Mouse (Mus musculus): Measurements from ENCODE around the gene Ero1l.

The Ero1l gene

DNA sequence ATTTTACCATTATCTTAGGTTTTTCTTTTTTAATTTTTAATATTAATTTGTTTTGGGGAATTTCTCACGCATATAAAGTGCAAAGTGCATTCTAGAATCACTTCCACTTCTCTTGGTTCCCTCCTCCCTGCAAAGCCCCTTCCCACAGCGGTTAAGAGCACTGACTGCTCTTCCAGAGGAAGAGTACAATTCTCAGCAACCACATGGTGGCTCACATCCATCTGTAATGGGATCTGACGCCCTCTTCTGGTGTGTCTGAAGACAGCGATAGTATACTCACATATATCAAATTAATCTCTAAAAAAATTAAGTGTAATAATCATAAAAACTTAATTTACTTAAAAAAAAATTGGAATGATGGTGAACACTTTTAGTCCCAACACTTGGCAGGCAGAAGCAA lies 14.2 kb downstream of the Ero1l start:
- DNase-seq: no peak

DNA sequence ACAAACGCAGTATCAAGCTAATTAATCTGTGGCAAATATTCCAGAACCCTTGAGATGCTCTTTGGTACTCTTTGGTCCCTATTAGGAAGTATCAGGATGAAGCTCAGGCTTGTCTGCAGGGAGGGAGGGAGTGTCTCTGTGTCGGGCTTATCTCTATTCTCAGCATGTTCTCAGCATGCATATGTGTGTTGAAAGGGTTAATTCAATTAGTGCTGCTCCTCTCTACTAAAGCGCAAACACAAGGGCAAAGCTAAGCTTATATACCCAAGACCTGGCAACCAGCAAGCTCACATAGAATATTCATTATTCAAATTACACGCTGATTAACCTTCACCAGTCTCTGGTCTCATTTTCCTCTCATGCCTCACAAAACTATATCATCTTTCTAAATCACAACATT lies 14.6 kb downstream of the Ero1l start:
- no peak for DNase-seq

DNA sequence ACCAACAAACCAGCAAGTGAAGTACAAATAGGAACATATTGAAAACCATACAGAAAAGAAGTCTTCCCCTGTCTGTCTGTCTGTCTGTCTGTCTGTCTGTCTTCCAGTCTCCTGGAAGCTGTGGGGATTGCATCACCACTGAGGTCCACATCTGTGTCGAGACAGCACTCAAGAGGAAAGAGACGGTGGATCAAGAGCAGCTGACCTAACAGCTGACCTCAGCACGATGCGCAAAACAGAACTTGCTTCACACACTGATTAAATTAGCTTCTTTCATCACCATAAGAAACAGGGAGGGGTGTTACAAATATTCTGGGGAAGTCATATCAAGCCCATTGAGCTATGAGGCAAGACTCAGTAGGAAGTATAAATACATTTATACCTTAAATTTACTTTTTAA lies 27.0 kb downstream of the Ero1l start:
- no peak for DNase-seq

DNA sequence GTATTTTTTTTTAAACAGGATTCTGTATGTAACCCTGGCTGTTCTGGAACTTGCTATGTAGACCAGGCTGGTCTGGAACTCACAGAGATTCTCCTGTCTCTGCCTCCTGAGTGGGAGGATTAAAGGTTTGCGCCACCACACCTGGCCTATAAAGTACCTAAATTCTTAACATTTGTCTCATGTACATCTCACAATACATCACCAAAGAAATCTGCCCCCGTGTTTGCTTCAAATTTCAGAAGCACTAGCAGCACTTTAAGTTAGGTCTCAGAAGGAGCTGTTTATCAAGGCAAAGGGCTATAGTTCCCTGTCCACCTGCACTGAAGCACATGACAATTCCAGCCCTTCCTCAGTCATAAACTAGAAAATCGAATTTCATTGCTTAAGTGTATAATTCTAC lies 36.5 kb downstream of the Ero1l start:
- DNase-seq: no peak

DNA sequence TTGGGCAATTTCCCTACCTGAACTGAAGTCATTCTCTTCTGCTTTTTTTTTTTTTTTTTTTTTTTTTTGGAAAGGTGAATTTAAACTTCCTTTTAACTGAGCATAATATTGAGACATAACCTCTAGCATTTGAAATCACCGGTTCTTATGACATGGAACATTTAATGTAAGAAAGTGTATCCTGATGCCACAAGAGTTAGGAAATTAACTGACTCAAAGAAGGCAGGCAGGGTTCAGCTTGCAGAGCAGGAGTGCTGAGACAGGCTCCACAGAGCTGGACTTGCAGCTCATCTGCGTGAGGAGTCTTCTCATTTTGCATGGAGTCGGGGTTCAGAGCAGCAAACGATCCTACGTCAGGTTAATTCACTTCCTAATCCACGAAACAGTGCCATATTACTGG lies 42.8 kb downstream of the Ero1l start:
- no peak for DNase-seq

DNA sequence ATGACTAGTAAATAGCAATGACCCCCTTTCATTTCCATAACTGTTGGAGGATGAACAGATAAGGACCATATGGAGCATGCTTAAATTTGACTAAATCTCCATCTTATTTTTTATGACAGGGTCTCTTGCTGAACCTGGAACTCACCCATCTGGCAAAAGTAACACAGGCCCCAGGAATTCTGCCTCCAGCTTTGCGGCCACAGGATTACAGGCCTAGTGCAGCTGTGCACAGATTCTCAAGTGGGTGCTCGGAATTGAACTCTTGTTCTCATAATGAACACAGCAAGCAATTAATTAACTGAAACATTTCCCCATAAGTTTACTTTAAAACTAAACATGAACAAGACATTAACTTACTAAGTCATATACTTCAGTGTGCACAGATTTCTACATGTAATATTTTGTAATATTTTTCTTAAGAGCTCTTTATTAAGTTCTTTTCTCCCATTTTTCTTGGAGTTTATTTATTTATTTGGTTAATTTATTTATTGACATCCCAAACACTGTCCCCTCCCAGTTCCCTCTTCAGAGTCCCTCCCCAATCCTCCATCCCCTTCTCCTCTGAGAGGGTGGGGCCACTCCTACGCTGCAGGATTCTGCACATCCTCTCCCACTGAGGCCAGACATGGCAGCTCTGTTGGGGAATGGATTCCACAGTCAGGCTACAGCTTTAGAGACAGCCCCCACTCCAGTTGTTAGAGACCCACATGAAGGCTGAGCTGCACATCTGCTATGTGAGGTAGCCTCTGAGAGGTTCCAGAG lies 54.6 kb downstream of the Ero1l start:
- no peak for DNase-seq

DNA sequence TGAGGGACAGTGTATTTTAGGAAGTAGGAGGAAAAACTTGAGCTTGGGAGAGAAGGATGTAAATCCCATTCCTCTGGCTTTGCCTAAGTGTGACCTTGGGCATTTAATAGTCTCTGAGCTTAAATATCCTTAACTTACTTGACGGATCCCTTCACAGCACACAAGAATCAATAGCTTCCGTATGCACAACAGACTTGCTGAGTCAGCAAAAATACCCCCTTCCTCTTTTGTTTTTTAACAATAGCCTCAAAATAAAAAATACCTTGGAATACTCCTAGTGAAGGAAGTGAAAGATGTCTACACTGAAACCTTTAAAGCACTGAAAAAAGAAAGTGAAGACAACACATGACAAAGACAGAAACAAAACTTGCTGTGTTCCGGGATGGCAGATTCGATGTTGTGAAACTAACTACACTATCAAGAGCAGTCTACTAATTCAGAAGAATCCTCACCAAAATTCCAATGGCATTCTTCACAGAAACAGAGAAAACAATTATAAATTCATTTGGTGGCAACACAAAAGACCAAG lies 67.0 kb downstream of the Ero1l start:
- DNase-seq: no peak

DNA sequence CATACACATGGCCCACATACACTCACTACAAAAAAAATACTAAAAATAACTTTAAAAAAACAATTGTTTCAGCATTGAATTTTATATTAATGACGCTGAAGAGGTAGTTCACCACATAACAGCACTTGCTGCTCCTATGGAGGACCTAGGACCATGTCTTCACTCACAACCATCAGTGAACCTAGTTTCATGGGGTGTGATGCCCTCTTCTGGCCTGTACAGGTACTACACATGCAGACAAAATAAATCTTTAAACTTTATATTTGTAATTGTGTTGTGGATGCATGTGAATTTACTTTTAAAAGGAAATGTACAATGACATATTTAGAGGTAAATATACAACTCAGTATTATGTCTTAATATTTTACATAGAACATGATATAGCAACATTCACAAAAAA lies 77.0 kb downstream of the Ero1l start:
- DNase-seq: no peak

DNA sequence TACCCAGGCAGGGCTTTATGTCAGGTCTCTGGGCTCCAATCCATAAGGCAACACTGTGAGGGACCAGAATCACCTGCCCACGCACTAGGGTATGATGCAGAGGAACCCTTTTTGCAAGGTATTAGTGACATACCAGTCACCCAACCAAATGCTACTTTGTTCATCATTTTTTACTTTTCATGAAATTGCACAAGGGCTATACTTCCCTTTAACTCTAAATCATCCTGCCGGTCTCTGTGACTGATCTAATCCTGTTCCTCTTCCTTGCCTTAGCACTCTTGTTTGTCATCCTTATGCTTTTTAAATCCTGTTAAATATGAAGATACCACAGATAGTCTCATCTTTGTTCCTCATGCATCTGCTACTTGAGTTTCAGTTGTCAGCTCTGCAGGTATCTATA lies 79.5 kb downstream of the Ero1l start:
- no peak for DNase-seq

Measured in layer of hippocampus, adult 9-11 months (tissue).